Mouse (Mus musculus): ENCODE data around the gene Gk.

DNA sequence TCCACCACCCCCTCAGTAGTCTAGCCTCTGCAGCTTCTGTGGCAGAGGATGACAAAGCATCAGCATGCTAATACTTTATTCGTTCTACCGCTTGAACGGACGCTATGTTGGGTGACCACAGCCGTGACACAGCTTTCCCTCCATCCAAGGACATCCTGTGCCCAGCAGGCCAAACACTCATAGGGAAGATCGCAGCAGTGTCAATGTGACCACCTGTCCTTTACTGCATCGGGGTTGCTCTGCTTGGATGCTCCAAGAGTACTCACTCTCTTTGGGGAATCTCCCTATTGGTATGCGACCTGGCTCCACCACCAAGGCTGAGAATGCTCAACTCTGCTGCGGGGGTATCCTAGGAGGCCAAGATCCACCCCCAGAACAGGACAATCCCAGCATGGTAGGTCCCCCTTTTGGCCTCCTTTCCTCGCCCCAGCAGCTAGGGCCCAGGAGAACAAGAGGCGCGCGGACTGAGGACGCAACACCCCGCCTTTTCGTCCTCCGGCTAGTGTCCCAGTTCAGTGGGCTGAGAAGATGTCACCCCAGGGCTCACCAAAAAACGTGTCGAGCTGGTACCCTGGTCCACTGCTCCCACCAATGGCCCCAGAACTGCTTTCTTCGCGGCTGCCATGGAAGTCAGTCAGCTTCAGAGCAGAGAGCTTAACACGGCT is 608 bp downstream of the Gk start:
- TF ChIP-seq CTCF (IDR thresholded peaks at IDR 0.05; ENCODE audit: low read depth) (no peak), EP300 (IDR thresholded peaks at IDR 0.05; ENCODE audit: low read depth) (no peak)
